Mouse (Mus musculus) kidney, embryonic 14.5 days (tissue): ENCODE results near the gene Npr1. TPM values are rescaled to one million over a fixed set of nuclear protein-coding genes. Genes with fewer than 3 reads are reported as not detected.
A peak's percentile ranks its signal among the peaks of the same experiment; 100 is the strongest.

Experiments
- ATAC-seq: fragments of 200-750 bp; cut with Nextera tagmentation; 2 replicates; pipeline ENCODE4 v1.8.0; 2017; ENCODE audit warnings: moderate number of reproducible peaks, mild to moderate bottlenecking, moderate TSS enrichment, moderate library complexity; ENCODE audit not compliant: low FRiP score, low TSS enrichment
- H3K27ac ChIP-seq: fragments of 300-500 bp; sonication (generic); 2 replicates; pipeline ENCODE4 v1.5.1; 2014; ENCODE audit warnings: low read depth, mild to moderate bottlenecking, low read length, moderate library complexity, mixed read lengths
- H3K27me3 ChIP-seq: fragments of 300-500 bp; sonication (generic); 2 replicates; pipeline ENCODE4 v1.6.1; 2014; ENCODE audit warnings: mild to moderate bottlenecking, low read length; ENCODE audit not compliant: control insufficient read depth, insufficient read depth
- H3K36me3 ChIP-seq: fragments of 300-500 bp; sonication (generic); 2 replicates; pipeline ENCODE4 v1.6.1; 2014; ENCODE audit warnings: low read length, mixed read lengths; ENCODE audit not compliant: control insufficient read depth, insufficient read depth
- H3K4me1 ChIP-seq: fragments of 300-500 bp; sonication (generic); 2 replicates; pipeline ENCODE4 v1.6.1; 2014; ENCODE audit warnings: low read length, mixed read lengths; ENCODE audit not compliant: control insufficient read depth, insufficient read depth
- H3K4me2 ChIP-seq: fragments of 300-500 bp; sonication (generic); replicated peaks from 2 replicates; pipeline ENCODE4 v1.6.1; 2014; ENCODE audit warnings: low read depth, mild to moderate bottlenecking, low read length
- H3K4me3 ChIP-seq: fragments of 300-500 bp; sonication (generic); 2 replicates; pipeline ENCODE4 v1.5.1; 2014; ENCODE audit warnings: mild to moderate bottlenecking, low read length
- H3K9ac ChIP-seq: fragments of 300-500 bp; sonication (generic); 2 replicates; pipeline ENCODE4 v1.6.1; 2014; ENCODE audit warnings: low read depth, mild to moderate bottlenecking, low read length, moderate library complexity
- H3K9me3 ChIP-seq: fragments of 300-500 bp; sonication (generic); 2 replicates; pipeline ENCODE4 v1.6.1; 2016; ENCODE audit warnings: low read length; ENCODE audit not compliant: control insufficient read depth
- WGBS: fragments of 180-500 bp; shearing (Covaris S2); extraction: QIAGEN DNeasy Blood & Tissue Kit; methylation state at CpG from one replicate; pipeline ENCODE4 v1.1.7; 2014; 5-methylcytosine and 5-hydroxymethylcytosine counted together
- polyA plus RNA-seq: library from polyadenylated mRNA; unstranded; fragments of >200 nt; fragmentation: Nextera tagmentation; extraction: Ambion mirVana; gene quantifications from 2 replicates; pipeline ENCODE4 v1.2.1, GENCODE M21; 2014

The Npr1 gene
- polyA plus RNA-seq, 1 experiment from 2014 or later: 12.3 TPM

DNA sequence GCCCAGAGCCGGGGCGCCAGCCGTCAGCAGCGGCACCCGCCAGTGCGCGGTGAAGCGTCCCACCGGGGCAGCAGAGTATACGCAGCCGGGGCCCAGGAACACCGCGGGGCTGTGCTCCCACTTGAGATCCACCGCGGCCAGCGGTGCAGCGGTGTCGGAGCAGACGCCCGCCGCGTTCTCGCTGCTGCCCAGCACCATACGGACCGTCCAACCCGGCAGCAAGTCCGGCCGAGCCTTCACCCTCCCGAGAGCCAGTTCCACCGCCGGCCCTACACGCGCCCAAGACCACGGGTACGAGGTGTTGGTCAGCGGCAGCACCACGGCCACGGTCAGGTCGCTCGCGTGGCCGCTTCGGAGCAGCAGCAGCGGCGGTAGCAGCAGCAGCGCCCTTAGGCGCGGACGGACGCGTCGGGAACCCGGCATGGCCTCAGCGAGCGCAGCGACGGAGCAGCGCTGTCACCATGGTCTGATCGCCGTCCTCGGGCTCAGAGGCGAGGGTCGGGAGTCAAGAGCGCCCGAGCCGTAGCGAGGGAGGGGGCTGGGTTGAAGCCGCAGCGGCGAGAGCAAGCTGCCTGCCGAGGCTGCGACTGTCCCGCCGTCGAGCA is 483 bp downstream of the Npr1 start:
- Histone ChIP-seq H3K27ac (no peak overlapping the region), H3K4me3 (peak overlapping the region; percentile 55), H3K9ac (peak overlapping the region; percentile 70), H3K27me3 (peaks cover 31% of the 10 kb centered on the region), H3K36me3 (no peaks in the 10 kb centered on the region), H3K9me3 (no peaks in the 10 kb centered on the region), H3K4me1 (no peaks in the 10 kb centered on the region), H3K4me2 (peak overlapping the region; percentile 75)
- ATAC-seq: peak; percentile 44; the same call in 1 of the 2 replicates
- WGBS: under 1% methylated on average over 75 of the region's 75 CpGs

DNA sequence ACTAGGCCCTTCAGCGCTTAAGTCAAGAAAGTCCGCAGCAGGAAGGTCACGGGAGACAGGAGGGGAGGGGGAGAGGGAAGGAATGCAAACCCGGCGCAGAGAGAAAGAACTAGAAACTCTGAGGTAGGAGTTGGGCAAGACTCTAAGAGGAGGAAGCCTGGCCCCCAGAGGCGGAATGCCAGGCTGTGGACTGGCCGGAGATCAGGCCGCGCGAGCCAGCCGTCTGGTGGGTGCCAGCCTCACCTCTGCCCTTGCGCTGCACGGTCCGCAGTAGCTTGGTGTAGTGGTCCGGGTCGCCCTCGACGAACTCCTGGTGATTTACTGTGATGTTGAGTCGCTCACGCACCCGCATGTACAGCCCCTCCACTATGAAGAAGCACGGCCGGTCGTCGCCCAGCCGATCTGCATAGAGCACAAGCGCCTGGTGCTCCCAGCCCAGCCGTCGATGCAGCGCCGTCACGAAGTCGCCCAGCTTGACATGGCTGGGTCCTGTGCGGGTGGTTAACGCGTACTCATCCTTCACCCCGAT is 1.1 kb downstream of the Npr1 start:
- Histone ChIP-seq H3K9ac (peak overlapping the region; percentile 70), H3K27ac (no peak overlapping the region), H3K36me3 (no peaks in the 10 kb centered on the region), H3K9me3 (no peaks in the 10 kb centered on the region), H3K4me1 (no peaks in the 10 kb centered on the region), H3K4me3 (peak overlapping the region; percentile 55), H3K4me2 (peak overlapping the region; percentile 75), H3K27me3 (peaks cover 31% of the 10 kb centered on the region)
- 9% methylated on average over 37 of the region's 37 CpGs for WGBS
- ATAC-seq: peak; percentile 7; the same call in 1 of the 2 replicates

GRCm38 (mm10) chr3:90462579-90462978 is 3.1 kb downstream of the Npr1 start:
- no peak for ATAC-seq
- Histone ChIP-seq H3K9me3 (no peaks in the 10 kb centered on the region), H3K9ac (no peak overlapping the region), H3K4me2 (peak overlapping the region; percentile 10; the same call in 1 of the 2 replicates), H3K4me3 (no peak overlapping the region), H3K36me3 (no peaks in the 10 kb centered on the region), H3K27ac (no peak overlapping the region), H3K4me1 (no peaks in the 10 kb centered on the region), H3K27me3 (peaks cover 31% of the 10 kb centered on the region)
- WGBS: 37% methylated on average over 7 of the region's 7 CpGs

GRCm38 (mm10) chr3:90461935-90462334 is 3.7 kb downstream of the Npr1 start:
- Histone ChIP-seq H3K9ac (no peak overlapping the region), H3K4me3 (no peak overlapping the region), H3K27ac (no peak overlapping the region), H3K27me3 (peaks cover 31% of the 10 kb centered on the region), H3K36me3 (no peaks in the 10 kb centered on the region), H3K9me3 (no peaks in the 10 kb centered on the region), H3K4me1 (no peaks in the 10 kb centered on the region), H3K4me2 (no peak overlapping the region)
- no peak for ATAC-seq
- WGBS: 90% methylated on average over 3 of the region's 3 CpGs

DNA sequence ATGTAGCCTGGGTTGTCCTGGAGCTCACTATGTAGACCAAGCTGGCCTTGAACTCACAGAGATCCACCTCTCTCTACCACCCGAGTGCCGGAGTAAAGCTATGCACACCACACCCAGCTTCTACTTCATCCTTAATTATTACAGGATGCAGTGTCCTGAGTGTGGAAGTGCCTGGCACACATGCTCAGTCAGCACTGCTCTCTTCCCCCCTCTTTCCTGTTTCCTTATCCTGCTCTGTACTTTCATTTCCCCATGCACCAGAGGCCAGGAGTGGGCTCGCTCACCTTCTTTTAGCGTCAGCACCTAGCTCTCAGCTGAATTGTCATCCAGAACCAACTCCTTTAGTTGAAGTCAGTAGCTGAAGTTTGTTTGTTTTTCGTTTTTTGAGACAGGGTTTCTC is 5.4 kb downstream of the Npr1 start:
- H3K9me3 ChIP-seq: no peaks in the 10 kb centered on the region
- no peak overlapping the region for H3K4me3 ChIP-seq
- H3K4me1 ChIP-seq: no peaks in the 10 kb centered on the region
- H3K27me3 ChIP-seq: peaks cover 28% of the 10 kb centered on the region
- 79% methylated on average over 5 of the region's 5 CpGs for WGBS
- ATAC-seq: no peak
- H3K4me2 ChIP-seq: no peak overlapping the region
- H3K36me3 ChIP-seq: no peaks in the 10 kb centered on the region
- H3K27ac ChIP-seq: no peak overlapping the region
- H3K9ac ChIP-seq: no peak overlapping the region

DNA sequence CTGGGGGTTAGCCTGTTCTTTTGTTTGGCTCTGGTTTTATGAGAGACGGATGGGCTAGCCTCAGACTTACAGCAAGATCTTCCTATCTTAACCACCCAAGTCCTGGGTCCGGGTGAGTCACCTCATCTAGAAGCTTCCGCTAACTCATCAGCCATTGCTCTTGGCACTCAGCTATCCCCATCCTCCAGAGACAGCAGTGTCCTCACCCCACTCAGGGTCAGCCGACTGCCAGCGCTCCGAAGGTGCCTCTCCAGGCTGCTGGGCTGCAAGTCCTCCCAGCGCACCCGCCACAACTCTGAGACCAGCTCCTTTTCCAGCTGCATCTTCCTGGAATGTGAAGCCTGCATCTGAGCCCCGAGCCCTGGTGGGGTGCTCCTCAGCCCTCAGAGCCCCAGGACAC is 5.9 kb downstream of the Npr1 start:
- Histone ChIP-seq H3K27ac (no peak overlapping the region), H3K36me3 (no peaks in the 10 kb centered on the region), H3K4me3 (no peak overlapping the region), H3K27me3 (peaks cover 22% of the 10 kb centered on the region), H3K9me3 (no peaks in the 10 kb centered on the region), H3K4me1 (no peaks in the 10 kb centered on the region), H3K4me2 (no peak overlapping the region), H3K9ac (no peak overlapping the region)
- ATAC-seq: no peak
- 79% methylated on average over 9 of the region's 9 CpGs for WGBS

DNA sequence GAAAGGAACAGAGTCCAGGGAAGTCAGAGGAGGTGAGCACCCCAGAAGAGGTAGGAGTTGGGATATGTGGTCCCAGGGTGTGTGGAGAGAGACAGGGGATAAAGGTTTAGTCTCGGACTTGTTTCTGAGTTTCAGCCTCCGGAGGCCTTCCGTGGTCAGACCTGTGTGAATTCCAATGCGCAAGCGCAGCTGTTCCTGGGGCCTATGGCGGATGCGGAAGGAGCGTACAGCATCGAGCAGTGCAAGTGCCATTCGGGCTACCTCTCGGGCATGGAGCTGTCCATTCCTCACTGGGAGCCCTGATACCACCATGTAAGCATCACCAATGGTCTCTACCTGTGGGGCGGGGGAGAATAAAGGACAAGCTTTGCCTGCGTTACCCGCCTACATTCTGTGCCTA is 10.7 kb downstream of the Npr1 start:
- H3K4me2 ChIP-seq: no peak overlapping the region
- H3K9ac ChIP-seq: no peak overlapping the region
- no peaks in the 10 kb centered on the region for H3K27me3 ChIP-seq
- 89% methylated on average over 14 of the region's 14 CpGs for WGBS
- no peaks in the 10 kb centered on the region for H3K4me1 ChIP-seq
- no peak for ATAC-seq
- no peak overlapping the region for H3K27ac ChIP-seq
- no peaks in the 10 kb centered on the region for H3K9me3 ChIP-seq
- H3K36me3 ChIP-seq: no peaks in the 10 kb centered on the region
- H3K4me3 ChIP-seq: no peak overlapping the region

- Histone ChIP-seq H3K36me3 (no peaks in the 10 kb centered on the region), H3K27ac (no peak overlapping the region), H3K4me1 (peaks cover 4% of the 10 kb centered on the region), H3K9ac (no peak overlapping the region), H3K4me3 (no peak overlapping the region), H3K4me2 (no peak overlapping the region), H3K9me3 (no peaks in the 10 kb centered on the region), H3K27me3 (no peaks in the 10 kb centered on the region)
- 67% methylated on average over 10 of the region's 10 CpGs for WGBS
- ATAC-seq: no peak
These were observed 14.1 kb downstream of the Npr1 start for GRCm38 (mm10) chr3:90451396-90452095.

GRCm38 (mm10) chr3:90450874-90451273 is 14.8 kb downstream of the Npr1 start:
- no peaks in the 10 kb centered on the region for H3K9me3 ChIP-seq
- no peak overlapping the region for H3K27ac ChIP-seq
- H3K4me3 ChIP-seq: 0 out of 2 replicates have a peak overlapping the region, but pooled peaks have one; percentile 7
- no peaks in the 10 kb centered on the region for H3K36me3 ChIP-seq
- no peaks in the 10 kb centered on the region for H3K27me3 ChIP-seq
- H3K9ac ChIP-seq: no peak overlapping the region
- ATAC-seq: no peak
- WGBS: 29% methylated on average over 12 of the region's 12 CpGs
- peaks cover 4% of the 10 kb centered on the region for H3K4me1 ChIP-seq
- H3K4me2 ChIP-seq: peak overlapping the region; percentile 19; the same call in 1 of the 2 replicates
